Mouse (Mus musculus) bone marrow, adult 2 months (tissue): Measurements from ENCODE around the gene Cfd.

ENCODE experiments used
- CTCF ChIP-seq: fragments of 200-500 bp; IDR thresholded peaks from 2 replicates; pipeline ENCODE4 v1.5.1; 2011; ENCODE audit warnings: low read length, control low read depth; ENCODE audit not compliant: control insufficient read depth, insufficient read depth
- POLR2A ChIP-seq: fragments of 200-500 bp; IDR thresholded peaks from 2 replicates; pipeline ENCODE4 v1.6.1; 2011; ENCODE audit warnings: low read depth, mild to moderate bottlenecking, control low read depth, low read length, borderline replicate concordance; ENCODE audit not compliant: control insufficient read depth

GRCm38 (mm10) chr10:79933861-79934260 is 43.2 kb downstream of the Cfd start:
- TF ChIP-seq CTCF (no peak), POLR2A (no peak)
